Mouse (Mus musculus) MEL (cell line): ENCODE results near the gene Faap24. TPM values are rescaled to one million over a fixed set of nuclear protein-coding genes. Genes with fewer than 3 reads are reported as not detected.

ENCODE experiments used
- DNase-seq: peaks from one replicate; pipeline ENCODE4 v3.0.0; 2011; ENCODE audit warnings: low read depth, low spot score
- H3K27ac ChIP-seq: 2 replicates; pipeline ENCODE4 v1.5.1; 2012; ENCODE audit warnings: low read depth, mild to moderate bottlenecking, control low read depth, low read length, moderate library complexity; ENCODE audit not compliant: control insufficient read depth
- H3K27me3 ChIP-seq, 2 experiments: fragments of 150-350 bp in 1 of 2; sonication (generic) in 1 of 2; 2 replicates each; pipeline ENCODE4 v1.6.1; 2012; ENCODE audit warnings: low read length in 2 of 2, mild to moderate bottlenecking in 2 of 2, improper control_type of control experiment in 1 of 2, moderate library complexity in 1 of 2; ENCODE audit not compliant: insufficient read depth in 2 of 2, control insufficient read depth in 1 of 2
- H3K36me3 ChIP-seq, 2 experiments: 2 replicates each; pipeline ENCODE4 v1.6.1; 2012 to 2014; ENCODE audit warnings: low read length in 2 of 2, improper control_type of control experiment in 1 of 2, inconsistent platforms in 1 of 2, mild to moderate bottlenecking in 1 of 2; ENCODE audit not compliant: insufficient read depth in 2 of 2, control insufficient read depth in 1 of 2
- H3K4me1 ChIP-seq, 2 experiments: fragments of 150-350 bp in 1 of 2; sonication (generic) in 1 of 2; 2 replicates each; pipeline ENCODE4 v1.6.1; 2012; ENCODE audit warnings: low read length in 2 of 2, improper control_type of control experiment in 1 of 2, mild to moderate bottlenecking in 1 of 2; ENCODE audit not compliant: insufficient read depth in 2 of 2, control insufficient read depth in 1 of 2
- H3K4me3 ChIP-seq, 2 experiments: fragments of 150-350 bp in 1 of 2; sonication (generic) in 1 of 2; 2 replicates each; pipeline ENCODE4 v1.5.1; 2012; ENCODE audit warnings: low read depth in 2 of 2, low read length in 2 of 2, mild to moderate bottlenecking in 2 of 2, moderate library complexity in 2 of 2, control low read depth in 1 of 2, improper control_type of control experiment in 1 of 2; ENCODE audit not compliant: control insufficient read depth in 1 of 2, insufficient read depth in 1 of 2
- H3K79me2 ChIP-seq: 2 replicates; pipeline ENCODE4 v1.6.1; 2012; ENCODE audit warnings: mild to moderate bottlenecking, low read length, moderate library complexity; ENCODE audit not compliant: control insufficient read depth, poor library complexity, insufficient read depth
- H3K9ac ChIP-seq: 2 replicates; pipeline ENCODE4 v1.6.1; 2012; ENCODE audit warnings: low read depth, mild to moderate bottlenecking, control low read depth, low read length, moderate library complexity; ENCODE audit not compliant: control insufficient read depth, poor library complexity, severe bottlenecking
- H3K9me3 ChIP-seq: fragments of 150-350 bp; sonication (generic); replicated peaks from 2 replicates; pipeline ENCODE4 v1.6.1; 2012; ENCODE audit warnings: mild to moderate bottlenecking, low read length, improper control_type of control experiment, moderate library complexity; ENCODE audit not compliant: insufficient read depth
- CTCF ChIP-seq, 3 experiments: IDR thresholded peaks in 2 of 3; conservative IDR thresholded peaks in 1 of 3; 2 replicates each; pipeline ENCODE4 v1.5.1; 2011 to 2012; ENCODE audit warnings: low read length in 3 of 3, low read depth in 2 of 3, mild to moderate bottlenecking in 2 of 3, improper control_type of control experiment in 1 of 3, inconsistent platforms in 1 of 3, mixed read lengths in 1 of 3, moderate library complexity in 1 of 3; ENCODE audit not compliant: control insufficient read depth in 1 of 3, insufficient read depth in 1 of 3, poor library complexity in 1 of 3, severe bottlenecking in 1 of 3
- HCFC1 ChIP-seq: IDR thresholded peaks from 2 replicates; pipeline ENCODE4 v1.6.1; 2012; ENCODE audit warnings: low read depth, mild to moderate bottlenecking, inconsistent platforms, low read length, improper control_type of control experiment, moderate library complexity
- JUND ChIP-seq: IDR thresholded peaks from 2 replicates; pipeline ENCODE4 v1.6.1; 2011; ENCODE audit warnings: low read depth, mild to moderate bottlenecking, improper control_type of control experiment, low read length
- MYB ChIP-seq: IDR thresholded peaks from 2 replicates; pipeline ENCODE4 v1.6.1; 2011; ENCODE audit warnings: mild to moderate bottlenecking, low read depth, low read length, improper control_type of control experiment
- RAD21 ChIP-seq: IDR thresholded peaks from 2 replicates; pipeline ENCODE4 v1.6.1; 2011; ENCODE audit warnings: mild to moderate bottlenecking, low read depth, low read length, improper control_type of control experiment
- SMC3 ChIP-seq: IDR thresholded peaks from 2 replicates; pipeline ENCODE4 v1.6.1; 2011; ENCODE audit warnings: low read depth, low read length, improper control_type of control experiment
- ZC3H11A ChIP-seq: IDR thresholded peaks from 2 replicates; pipeline ENCODE4 v1.6.1; 2012; ENCODE audit warnings: low read depth, mild to moderate bottlenecking, inconsistent platforms, low read length, improper control_type of control experiment
- ZKSCAN1 ChIP-seq: IDR thresholded peaks from 2 replicates; pipeline ENCODE4 v1.6.1; 2012; ENCODE audit warnings: low read depth, mild to moderate bottlenecking, inconsistent platforms, low read length, improper control_type of control experiment, moderate library complexity
- ZNF384 ChIP-seq: IDR thresholded peaks from 2 replicates; pipeline ENCODE4 v1.6.1; 2012; ENCODE audit warnings: low read depth, mild to moderate bottlenecking, inconsistent platforms, low read length, improper control_type of control experiment
- polyA plus RNA-seq, 2 experiments: library from polyadenylated mRNA; stranded (reverse) in 1 of 2; unstranded in 1 of 2; fragments of >175 nt in 1 of 2; fragments of >200 nt in 1 of 2; gene quantifications; 2 replicates each; pipeline versions ENCODE4 v1.2.1 to v1.2.4; 2012; ENCODE audit warnings: low replicate concordance in 2 of 2, low read depth in 1 of 2; ENCODE audit not compliant: insufficient read length in 2 of 2, insufficient read depth in 1 of 2, missing spikeins in 1 of 2
- total RNA-seq: library from RNA; depleted of rRNA; stranded (reverse); fragments of 300-350 nt; gene quantifications from 2 replicates; pipeline ENCODE4 v1.2.3, GENCODE M21; 2012

The Faap24 gene
- total and polyA plus RNA-seq, 3 experiments = 15.3 to 26.7 TPM; not detected in 1

DNA sequence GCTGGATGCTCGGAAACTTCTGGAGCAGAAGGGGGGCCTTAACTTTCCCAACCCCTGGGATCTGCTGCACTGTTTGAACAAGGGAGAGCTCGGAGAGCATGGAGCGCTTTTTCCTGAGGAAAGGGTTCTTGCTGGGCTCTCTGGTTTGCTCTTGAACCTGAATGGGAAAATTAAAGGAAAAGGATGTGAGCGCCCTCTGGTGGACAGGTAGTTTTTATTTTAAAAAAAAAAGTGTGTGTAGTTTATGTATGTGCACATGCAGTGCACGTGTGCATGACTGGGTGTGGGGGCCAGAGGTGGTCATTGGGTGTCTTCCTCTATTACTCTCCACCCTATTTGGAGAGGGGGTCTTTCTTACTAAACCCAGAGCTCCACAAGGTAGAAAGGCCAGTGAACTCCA is 3.7 kb downstream of the Faap24 start:
- peak; percentile 19 for TF ChIP-seq RAD21
- TF ChIP-seq ZNF384 = peak; percentile 77
- peak in 2 of 3 experiments; percentile 38 to 54; a peak in 3 of 6 replicates for TF ChIP-seq CTCF (IDR thresholded peaks at IDR 0.05 in 2 of 3, conservative IDR thresholded peaks at IDR 0.05 in 1 of 3; ENCODE audit: control insufficient read depth in 1 of 3, insufficient read depth in 1 of 3, low read depth in 2 of 3, low read length in 3 of 3, poor library complexity in 1 of 3, severe bottlenecking in 1 of 3)
- TF ChIP-seq SMC3 = no peak
- Histone ChIP-seq H3K4me1 (peaks cover 0 to 10% of the 10 kb centered on the region in 2 experiments; a peak in 1 of 4 replicates), H3K9ac (no peak overlapping the region), H3K36me3 (peaks cover 6 to 9% of the 10 kb centered on the region in 2 experiments), H3K79me2 (peaks cover 20% of the 10 kb centered on the region), H3K27me3 (no peaks in the 10 kb centered on the region), H3K27ac (no peak overlapping the region), H3K4me3 (no peak overlapping the region), H3K9me3 (no peaks in the 10 kb centered on the region)
- no peak for DNase-seq

- no peaks in the 10 kb centered on the region for H3K27me3 ChIP-seq
- H3K9me3 ChIP-seq = no peaks in the 10 kb centered on the region
- H3K27ac ChIP-seq = no peak overlapping the region
- H3K79me2 ChIP-seq = no peaks in the 10 kb centered on the region
- no peak overlapping the region for H3K9ac ChIP-seq
- H3K4me3 ChIP-seq = no peak overlapping the region
- no peak for DNase-seq
- TF ChIP-seq SMC3 (no peak), JUND (no peak), ZKSCAN1 (no peak), ZC3H11A (no peak)
- H3K4me1 ChIP-seq = 0 out of 4 replicates have a peak, but pooled peaks cover 0 to under 1% of the 10 kb centered on the region in 2 experiments
- peaks cover 0 to 2% of the 10 kb centered on the region in 2 experiments; a peak in 1 of 4 replicates for H3K36me3 ChIP-seq
Observed at GRCm38 (mm10) chr7:35388694-35389093, 7.9 kb downstream of the Faap24 start.

- peak; percentile 70 for DNase-seq
- Histone ChIP-seq H3K27me3 (no peaks in the 10 kb centered on the region), H3K36me3 (peaks cover 0 to 7% of the 10 kb centered on the region in 2 experiments; a peak in 2 of 4 replicates), H3K9ac (no peak overlapping the region), H3K4me1 (peaks cover 5 to 18% of the 10 kb centered on the region in 2 experiments), H3K4me3 (no peak overlapping the region), H3K27ac (no peak overlapping the region), H3K9me3 (no peaks in the 10 kb centered on the region), H3K79me2 (no peaks in the 10 kb centered on the region)
- peak; percentile 43 for TF ChIP-seq RAD21
- peak; percentile 48 for TF ChIP-seq SMC3
- no peak for TF ChIP-seq MYB
- TF ChIP-seq CTCF (IDR thresholded peaks at IDR 0.05 in 2 of 3, conservative IDR thresholded peaks at IDR 0.05 in 1 of 3; ENCODE audit: control insufficient read depth in 1 of 3, insufficient read depth in 1 of 3, low read depth in 2 of 3, low read length in 3 of 3, poor library complexity in 1 of 3, severe bottlenecking in 1 of 3) = peak; percentile 69 to 80 (median 69)
- TF ChIP-seq HCFC1 = no peak
Observed at GRCm38 (mm10) chr7:35386525-35386952, 10.1 kb downstream of the Faap24 start.
